Mouse (Mus musculus): ENCODE results near the gene Clmn.

GRCm38 (mm10) chr12:104912281-104912933 lies 47.5 kb upstream of the Clmn start:
- TF ChIP-seq CTCF (IDR thresholded peaks at IDR 0.05) (no peak), EP300 (IDR thresholded peaks at IDR 0.05; ENCODE audit: insufficient read depth, low read depth, low read length) (no peak), POLR2A (IDR thresholded peaks at IDR 0.05; ENCODE audit: insufficient read depth, low read depth, low read length) (no peak)

Data from heart, adult 2 months (tissue).